Mouse (Mus musculus): ENCODE results near the gene Ccn2.

- TF ChIP-seq POLR2A (IDR thresholded peaks at IDR 0.05; ENCODE audit: insufficient read length, low read depth) (no peak), MAX (IDR thresholded peaks at IDR 0.05; ENCODE audit: low read depth) (no peak), E2F4 (IDR thresholded peaks at IDR 0.05; ENCODE audit: insufficient read depth) (no peak), MYOD1 (IDR thresholded peaks at IDR 0.05; ENCODE audit: control insufficient read depth in 1 of 3, insufficient read length in 2 of 3, low read depth in 2 of 3) (no peak), SRF (IDR thresholded peaks at IDR 0.05; ENCODE audit: control insufficient read depth, insufficient read length, low read depth) (no peak), MYOG (IDR thresholded peaks at IDR 0.05; ENCODE audit: control insufficient read depth in 1 of 3, insufficient read depth in 1 of 3, insufficient read length in 2 of 3, low read depth in 2 of 3) (no peak)
These were observed 44.4 kb downstream of the Ccn2 start for GRCm38 (mm10) chr10:24639596-24639995.

All from myocyte (in vitro differentiated cells).